In the genomic region with DNA sequence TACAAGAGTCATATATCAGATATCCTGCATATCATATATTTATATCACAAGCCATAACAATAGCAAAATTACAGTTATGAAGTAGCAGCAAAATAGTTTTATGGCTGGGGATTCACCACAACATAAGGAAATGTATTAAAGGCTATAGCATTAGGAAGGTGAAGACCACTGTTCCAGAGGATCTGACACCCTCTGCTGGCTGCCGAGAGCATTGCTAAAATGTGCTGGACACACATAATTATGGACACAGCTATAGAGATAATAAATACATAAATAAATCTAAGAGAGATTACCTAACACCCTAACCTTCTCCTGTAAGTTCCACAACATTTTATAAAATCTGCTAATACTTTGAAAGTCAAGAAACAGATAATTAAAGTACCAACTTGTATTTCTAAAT, we compare ENCODE assay signal across 9 mouse cellular contexts.
DNase-seq lines count a peak whose midpoint lies in the region; ATAC-seq and TF ChIP-seq lines count a peak whose summit lies in the region.
"Had no signal": no experiment of that assay in that cellular context is flagged by ENCODE, and none has a peak within 500 bp of the region (broad histone marks: within the 10 kb centered on the region; RNA-seq: fewer than 3 reads in every experiment).

No protein-coding gene starts in this region.

- no peak overlapping the region for H3K4me2 ChIP-seq in heart, embryonic 12.5 days
- no peak overlapping the region for H3K4me2 ChIP-seq in forebrain, embryonic 14.5 days (ENCODE audit: low read length)
- H3K4me2 ChIP-seq in intestine, embryonic 14.5 days (ENCODE audit: low read length): no peak overlapping the region
- H3K4me2 ChIP-seq in neural tube, embryonic 11.5 days (ENCODE audit: low read depth): no peak overlapping the region
- H3K4me2 ChIP-seq: limb, embryonic 15.5 days had no signal

- ATAC-seq in heart, embryonic 12.5 days (ENCODE audit: insufficient number of reproducible peaks, low FRiP score): no peak
- ATAC-seq in forebrain, embryonic 14.5 days: peak; percentile 42; the same call in 1 of the 2 replicates
- peak; percentile 64; the same call in 1 of the 2 replicates for ATAC-seq in intestine, embryonic 14.5 days (replicated peaks; ENCODE audit: low FRiP score, low TSS enrichment, low read depth)
- no peak for ATAC-seq in neural tube, embryonic 11.5 days (ENCODE audit: insufficient read depth, low FRiP score, low TSS enrichment)

- peak; percentile 64 to 83 for DNase-seq in heart, adult 2 months
- DNase-seq in R1 (ENCODE audit: low read depth, low spot score): peak; percentile 27
- peak; percentile 60 for DNase-seq in forebrain, embryonic 14.5 days (ENCODE audit: low spot score)
- peak; percentile 77 for DNase-seq in intestine, embryonic 14.5 days (ENCODE audit: low spot score)
- DNase-seq in left cerebral cortex, postnatal 25 days (ENCODE audit: low spot score in 2 of 2): peak; percentile 40 to 61
- DNase-seq in neural tube, embryonic 11.5 days (ENCODE audit: low spot score): peak; percentile 56
- DNase-seq in urinary bladder, postnatal 4 days (ENCODE audit: low spot score in 2 of 2): peak; percentile 39 to 73

- no peaks in the 10 kb centered on the region for H3K36me3 ChIP-seq in heart, adult 2 months (ENCODE audit: control insufficient read depth, insufficient read depth, low read length)
- no peaks in the 10 kb centered on the region for H3K36me3 ChIP-seq in heart, embryonic 12.5 days
- no peaks in the 10 kb centered on the region for H3K36me3 ChIP-seq in forebrain, embryonic 14.5 days (ENCODE audit: control insufficient read depth, insufficient read depth, low read length)
- no peaks in the 10 kb centered on the region for H3K36me3 ChIP-seq in intestine, embryonic 14.5 days (ENCODE audit: control insufficient read depth, insufficient read depth, low read length)
- H3K36me3 ChIP-seq in neural tube, embryonic 11.5 days (ENCODE audit: control insufficient read depth, insufficient read depth, low read length): no peaks in the 10 kb centered on the region
- H3K36me3 ChIP-seq: limb, embryonic 15.5 days had no signal

- 7% methylated on average over 1 of the region's 1 CpGs for WGBS in heart, adult 2 months
- whole genome bisulfite sequencing in heart, embryonic 12.5 days: 13% methylated on average over 1 of the region's 1 CpGs
- WGBS in forebrain, embryonic 14.5 days: 22% methylated on average over 1 of the region's 1 CpGs
- 27% methylated on average over 1 of the region's 1 CpGs for WGBS in intestine, embryonic 14.5 days
- 29% methylated on average over 1 of the region's 1 CpGs for WGBS in neural tube, embryonic 11.5 days

- intact Hi-C loops in heart, adult 2 months (cut with DNase I): loop anchor here (1.0 to 5.0 kb wide), 4 partner anchors 35 to 450 kb away; partner anchors contain the start of gene Thbd
- intact Hi-C loops in left cerebral cortex, postnatal 25 days (cut with DNase I): loop anchor here (2.0 to 5.0 kb wide), 2 partner anchors 165 to 449 kb away; partner anchors contain the start of gene Thbd

- no peak overlapping the region for H3K9ac ChIP-seq in heart, adult 2 months (ENCODE audit: low read depth, low read length)
- H3K9ac ChIP-seq in heart, embryonic 12.5 days: no peak overlapping the region
- no peak overlapping the region for H3K9ac ChIP-seq in forebrain, embryonic 14.5 days (ENCODE audit: low read length)
- H3K9ac ChIP-seq in intestine, embryonic 14.5 days (ENCODE audit: low read length): no peak overlapping the region
- no peak overlapping the region for H3K9ac ChIP-seq in neural tube, embryonic 11.5 days (ENCODE audit: low read length)
- H3K9ac ChIP-seq: limb, embryonic 15.5 days had no signal

- peak; percentile 92 for TF ChIP-seq CTCF in heart, adult 2 months (IDR thresholded peaks at IDR 0.05)

- 0 out of 2 replicates have a peak, but pooled peaks have one; percentile 35 for TF ChIP-seq EP300 in heart, adult 2 months (IDR thresholded peaks at IDR 0.05; ENCODE audit: insufficient read depth, low read depth, low read length)

- peaks cover 3% of the 10 kb centered on the region for H3K4me1 ChIP-seq in heart, adult 2 months (ENCODE audit: control insufficient read depth, insufficient read depth, low read length)
- H3K4me1 ChIP-seq in heart, embryonic 12.5 days (replicated peaks): 0 out of 2 replicates have a peak, but pooled peaks cover 3% of the 10 kb centered on the region
- H3K4me1 ChIP-seq in forebrain, embryonic 14.5 days (ENCODE audit: control insufficient read depth, insufficient read depth, low read length): no peaks in the 10 kb centered on the region
- H3K4me1 ChIP-seq in intestine, embryonic 14.5 days (replicated peaks; ENCODE audit: control insufficient read depth, insufficient read depth, low read length): no peaks in the 10 kb centered on the region
- no peaks in the 10 kb centered on the region for H3K4me1 ChIP-seq in neural tube, embryonic 11.5 days (ENCODE audit: control insufficient read depth, insufficient read depth, low read length)
- H3K4me1 ChIP-seq: limb, embryonic 15.5 days had no signal

- no peaks in the 10 kb centered on the region for H3K9me3 ChIP-seq in heart, embryonic 12.5 days (replicated peaks)
- H3K9me3 ChIP-seq in forebrain, embryonic 14.5 days (replicated peaks; ENCODE audit: control insufficient read depth, low read length): no peaks in the 10 kb centered on the region
- no peaks in the 10 kb centered on the region for H3K9me3 ChIP-seq in intestine, embryonic 14.5 days (ENCODE audit: control insufficient read depth, low read length)
- H3K9me3 ChIP-seq in neural tube, embryonic 11.5 days (ENCODE audit: control insufficient read depth, low read length): no peaks in the 10 kb centered on the region
- H3K9me3 ChIP-seq: limb, embryonic 15.5 days had no signal

- no peaks in the 10 kb centered on the region for H3K79me2 ChIP-seq in heart, adult 2 months (replicated peaks; ENCODE audit: control insufficient read depth, insufficient read depth, low read length)

- H3K4me3 ChIP-seq in heart, adult 2 months: no peak overlapping the region
- no peak overlapping the region for H3K4me3 ChIP-seq in heart, embryonic 12.5 days
- no peak overlapping the region for H3K4me3 ChIP-seq in forebrain, embryonic 14.5 days (ENCODE audit: low read depth, low read length)
- no peak overlapping the region for H3K4me3 ChIP-seq in intestine, embryonic 14.5 days (ENCODE audit: low read depth, low read length)
- no peak overlapping the region for H3K4me3 ChIP-seq in neural tube, embryonic 11.5 days (ENCODE audit: low read depth, low read length)
- H3K4me3 ChIP-seq: limb, embryonic 15.5 days had no signal

- H3K27me3 ChIP-seq in heart, adult 2 months (ENCODE audit: control insufficient read depth, insufficient read depth, low read length): no peaks in the 10 kb centered on the region
- 0 out of 2 replicates have a peak, but pooled peaks cover 2% of the 10 kb centered on the region for H3K27me3 ChIP-seq in heart, embryonic 12.5 days (replicated peaks)
- no peaks in the 10 kb centered on the region for H3K27me3 ChIP-seq in forebrain, embryonic 14.5 days (replicated peaks; ENCODE audit: control insufficient read depth, insufficient read depth, low read length)
- H3K27me3 ChIP-seq in intestine, embryonic 14.5 days (replicated peaks; ENCODE audit: control insufficient read depth, insufficient read depth, low read length): no peaks in the 10 kb centered on the region
- H3K27me3 ChIP-seq in neural tube, embryonic 11.5 days (ENCODE audit: control insufficient read depth, insufficient read depth, low read length): no peaks in the 10 kb centered on the region
- H3K27me3 ChIP-seq: limb, embryonic 15.5 days had no signal

- no peak overlapping the region for H3K27ac ChIP-seq in heart, adult 2 months
- H3K27ac ChIP-seq in heart, embryonic 12.5 days (ENCODE audit: poor library complexity, severe bottlenecking): no peak overlapping the region
- H3K27ac ChIP-seq in forebrain, embryonic 14.5 days (ENCODE audit: low read depth, low read length): no peak overlapping the region
- H3K27ac ChIP-seq in intestine, embryonic 14.5 days (ENCODE audit: low read depth): no peak overlapping the region
- no peak overlapping the region for H3K27ac ChIP-seq in neural tube, embryonic 11.5 days (ENCODE audit: low read depth, low read length)
- H3K27ac ChIP-seq: limb, embryonic 15.5 days had no signal

- TF ChIP-seq POLR2A in heart, adult 2 months (IDR thresholded peaks at IDR 0.05; ENCODE audit: insufficient read depth, low read depth, low read length): no peak

Comparison
In these comparisons a context has a peak if more than half of its experiments do, and no peak if none do; other contexts are left out.
1. DNase-seq: peak in every context shown above with its lines; median percentile 77 in intestine, embryonic 14.5 days; 74 in heart, adult 2 months; 60 in forebrain, embryonic 14.5 days; 56 in neural tube, embryonic 11.5 days; 56 in urinary bladder, postnatal 4 days; 50 in left cerebral cortex, postnatal 25 days; 27 in R1.
2. ATAC-seq: peak in forebrain, embryonic 14.5 days (single experiment) and intestine, embryonic 14.5 days (single experiment); none in heart, embryonic 12.5 days (single experiment) and neural tube, embryonic 11.5 days (single experiment).